Mouse (Mus musculus): Measurements from ENCODE around the gene Nek11. TPM values are rescaled to one million over a fixed set of nuclear protein-coding genes. Genes with fewer than 3 reads are reported as not detected.

Gene Nek11
- polyA plus RNA-seq, 1 experiment from 2014 or later = 0.28 TPM

GRCm38 (mm10) chr9:105309553-105310281 lies 85.6 kb downstream of the Nek11 start:
- Histone ChIP-seq H3K4me1 (no peaks in the 10 kb centered on the region), H3K36me3 (no peaks in the 10 kb centered on the region), H3K27ac (no peak overlapping the region), H3K27me3 (replicated peaks) (no peaks in the 10 kb centered on the region), H3K4me2 (no peak overlapping the region), H3K9me3 (no peaks in the 10 kb centered on the region), H3K4me3 (replicated peaks) (no peak overlapping the region), H3K9ac (no peak overlapping the region)
- no peak for ATAC-seq (ENCODE audit: insufficient read depth, low FRiP score, low read depth)
- WGBS = 30% methylated on average over 9 of the region's 9 CpGs

- no peaks in the 10 kb centered on the region for H3K4me1 ChIP-seq
- H3K9me3 ChIP-seq = no peaks in the 10 kb centered on the region
- no peaks in the 10 kb centered on the region for H3K27me3 ChIP-seq (replicated peaks)
- WGBS = 64% methylated on average over 2 of the region's 2 CpGs
- H3K4me3 ChIP-seq (replicated peaks) = no peak overlapping the region
- no peak overlapping the region for H3K27ac ChIP-seq
- no peaks in the 10 kb centered on the region for H3K36me3 ChIP-seq
- no peak overlapping the region for H3K4me2 ChIP-seq
- no peak overlapping the region for H3K9ac ChIP-seq
- no peak for ATAC-seq (ENCODE audit: insufficient read depth, low FRiP score, low read depth)
Measured at GRCm38 (mm10) chr9:105306042-105306441, 89.3 kb downstream of the Nek11 start.

- ATAC-seq (ENCODE audit: insufficient read depth, low FRiP score, low read depth) = no peak
- Histone ChIP-seq H3K4me2 (no peak overlapping the region), H3K36me3 (no peaks in the 10 kb centered on the region), H3K27ac (no peak overlapping the region), H3K4me3 (replicated peaks) (no peak overlapping the region), H3K4me1 (no peaks in the 10 kb centered on the region), H3K9me3 (no peaks in the 10 kb centered on the region), H3K9ac (no peak overlapping the region), H3K27me3 (replicated peaks) (no peaks in the 10 kb centered on the region)
- WGBS = 79% methylated on average over 3 of the region's 3 CpGs
Measured at GRCm38 (mm10) chr9:105302230-105302629, 93.1 kb downstream of the Nek11 start.

- ATAC-seq (ENCODE audit: insufficient read depth, low FRiP score, low read depth) = no peak
- WGBS = 80% methylated on average over 1 of the region's 1 CpGs
- H3K36me3 ChIP-seq = no peaks in the 10 kb centered on the region
Measured at GRCm38 (mm10) chr9:105301396-105301795, 93.9 kb downstream of the Nek11 start.

GRCm38 (mm10) chr9:105300738-105301325 lies 94.5 kb downstream of the Nek11 start:
- no peak overlapping the region for H3K9ac ChIP-seq
- H3K4me1 ChIP-seq = no peaks in the 10 kb centered on the region
- H3K9me3 ChIP-seq = no peaks in the 10 kb centered on the region
- no peak overlapping the region for H3K27ac ChIP-seq
- no peak for ATAC-seq (ENCODE audit: insufficient read depth, low FRiP score, low read depth)
- H3K27me3 ChIP-seq (replicated peaks) = no peaks in the 10 kb centered on the region
- H3K4me3 ChIP-seq (replicated peaks) = no peak overlapping the region
- no peak overlapping the region for H3K4me2 ChIP-seq
- WGBS = 70% methylated on average over 2 of the region's 2 CpGs
- no peaks in the 10 kb centered on the region for H3K36me3 ChIP-seq

More at GRCm38 (mm10) chr9:105301396-105301795, 93.9 kb downstream of the Nek11 start:
- H3K4me3 ChIP-seq (replicated peaks) = no peak overlapping the region
- no peaks in the 10 kb centered on the region for H3K9me3 ChIP-seq
- H3K9ac ChIP-seq = no peak overlapping the region
- no peaks in the 10 kb centered on the region for H3K27me3 ChIP-seq (replicated peaks)
- no peaks in the 10 kb centered on the region for H3K4me1 ChIP-seq
- no peak overlapping the region for H3K27ac ChIP-seq
- no peak overlapping the region for H3K4me2 ChIP-seq

GRCm38 (mm10) chr9:105284670-105285069 lies 110.7 kb downstream of the Nek11 start:
- Histone ChIP-seq H3K9me3 (no peaks in the 10 kb centered on the region), H3K36me3 (no peaks in the 10 kb centered on the region), H3K4me3 (replicated peaks) (no peak overlapping the region), H3K4me1 (no peaks in the 10 kb centered on the region), H3K9ac (no peak overlapping the region), H3K27me3 (replicated peaks) (no peaks in the 10 kb centered on the region), H3K27ac (no peak overlapping the region), H3K4me2 (no peak overlapping the region)
- no peak for ATAC-seq (ENCODE audit: insufficient read depth, low FRiP score, low read depth)
- 32% methylated on average over 7 of the region's 7 CpGs for WGBS

- WGBS = 25% methylated on average over 4 of the region's 4 CpGs
- H3K36me3 ChIP-seq = no peaks in the 10 kb centered on the region
- ATAC-seq (ENCODE audit: insufficient read depth, low FRiP score, low read depth) = no peak
- H3K27me3 ChIP-seq (replicated peaks) = no peaks in the 10 kb centered on the region
- no peaks in the 10 kb centered on the region for H3K9me3 ChIP-seq
- H3K4me3 ChIP-seq (replicated peaks) = no peak overlapping the region
- H3K4me2 ChIP-seq = no peak overlapping the region
- H3K9ac ChIP-seq = no peak overlapping the region
- H3K4me1 ChIP-seq = no peaks in the 10 kb centered on the region
- no peak overlapping the region for H3K27ac ChIP-seq
Measured at GRCm38 (mm10) chr9:105282725-105283124, 112.6 kb downstream of the Nek11 start.

- H3K4me3 ChIP-seq (replicated peaks) = no peak overlapping the region
- H3K36me3 ChIP-seq = no peaks in the 10 kb centered on the region
- H3K9ac ChIP-seq = no peak overlapping the region
- no peak overlapping the region for H3K27ac ChIP-seq
- no peaks in the 10 kb centered on the region for H3K27me3 ChIP-seq (replicated peaks)
- H3K9me3 ChIP-seq = no peaks in the 10 kb centered on the region
- no peak overlapping the region for H3K4me2 ChIP-seq
- 80% methylated on average over 3 of the region's 3 CpGs for WGBS
- H3K4me1 ChIP-seq = no peaks in the 10 kb centered on the region
- ATAC-seq (ENCODE audit: insufficient read depth, low FRiP score, low read depth) = no peak
Measured at GRCm38 (mm10) chr9:105274925-105275324, 120.4 kb downstream of the Nek11 start.

- no peak for ATAC-seq (ENCODE audit: insufficient read depth, low FRiP score, low read depth)
- H3K9ac ChIP-seq = no peak overlapping the region
- no peaks in the 10 kb centered on the region for H3K27me3 ChIP-seq (replicated peaks)
- no peak overlapping the region for H3K4me3 ChIP-seq (replicated peaks)
- H3K36me3 ChIP-seq = no peaks in the 10 kb centered on the region
- H3K4me1 ChIP-seq = no peaks in the 10 kb centered on the region
- no peak overlapping the region for H3K27ac ChIP-seq
- H3K9me3 ChIP-seq = no peaks in the 10 kb centered on the region
- 70% methylated on average over 6 of the region's 6 CpGs for WGBS
- no peak overlapping the region for H3K4me2 ChIP-seq
Measured at GRCm38 (mm10) chr9:105274286-105274685, 121.0 kb downstream of the Nek11 start.

- WGBS = 7% methylated on average over 7 of the region's 7 CpGs
- Histone ChIP-seq H3K27me3 (replicated peaks) (no peaks in the 10 kb centered on the region), H3K9ac (no peak overlapping the region), H3K36me3 (no peaks in the 10 kb centered on the region), H3K4me3 (replicated peaks) (no peak overlapping the region), H3K4me2 (no peak overlapping the region), H3K9me3 (no peaks in the 10 kb centered on the region), H3K27ac (no peak overlapping the region), H3K4me1 (no peaks in the 10 kb centered on the region)
- ATAC-seq (ENCODE audit: insufficient read depth, low FRiP score, low read depth) = no peak
Measured at GRCm38 (mm10) chr9:105272241-105272640, 123.1 kb downstream of the Nek11 start.

- Histone ChIP-seq H3K36me3 (no peaks in the 10 kb centered on the region), H3K9ac (no peak overlapping the region), H3K4me2 (no peak overlapping the region), H3K27me3 (replicated peaks) (no peaks in the 10 kb centered on the region), H3K9me3 (no peaks in the 10 kb centered on the region), H3K4me1 (no peaks in the 10 kb centered on the region), H3K4me3 (replicated peaks) (no peak overlapping the region), H3K27ac (no peak overlapping the region)
- 69% methylated on average over 2 of the region's 2 CpGs for WGBS
- ATAC-seq (ENCODE audit: insufficient read depth, low FRiP score, low read depth) = no peak
Measured at GRCm38 (mm10) chr9:105263140-105263539, 132.2 kb downstream of the Nek11 start.

GRCm38 (mm10) chr9:105257668-105258067 lies 137.7 kb downstream of the Nek11 start:
- H3K36me3 ChIP-seq = no peaks in the 10 kb centered on the region
- WGBS = 70% methylated on average over 10 of the region's 10 CpGs
- no peak for ATAC-seq (ENCODE audit: insufficient read depth, low FRiP score, low read depth)

More at GRCm38 (mm10) chr9:105257668-105258067, 137.7 kb downstream of the Nek11 start:
- no peaks in the 10 kb centered on the region for H3K9me3 ChIP-seq
- no peak overlapping the region for H3K4me2 ChIP-seq
- H3K27ac ChIP-seq = no peak overlapping the region
- no peaks in the 10 kb centered on the region for H3K4me1 ChIP-seq
- H3K4me3 ChIP-seq (replicated peaks) = no peak overlapping the region
- H3K9ac ChIP-seq = no peak overlapping the region
- no peaks in the 10 kb centered on the region for H3K27me3 ChIP-seq (replicated peaks)

Data from stomach, embryonic 15.5 days (tissue).